Mouse (Mus musculus) forebrain, embryonic 10.5 days (tissue): ENCODE results near the gene Farp2. TPM values are rescaled to one million over a fixed set of nuclear protein-coding genes. Genes with fewer than 3 reads are reported as not detected.

ENCODE experiments used
- DNase-seq: peaks from one replicate; pipeline ENCODE4 v3.0.0-alpha.2; 2017; ENCODE audit warnings: low spot score; ENCODE audit errors: extremely low spot score
- H3K27ac ChIP-seq: fragments of 300-500 bp; sonication (generic); 2 replicates; pipeline ENCODE4 v1.5.1; 2016; ENCODE audit warnings: mild to moderate bottlenecking
- H3K27me3 ChIP-seq: fragments of 300-500 bp; sonication (generic); 2 replicates; pipeline ENCODE4 v1.6.1; 2016; ENCODE audit warnings: mild to moderate bottlenecking; ENCODE audit not compliant: poor library complexity, severe bottlenecking
- H3K36me3 ChIP-seq: fragments of 300-500 bp; sonication (generic); replicated peaks from 2 replicates; pipeline ENCODE4 v1.6.1; 2016; ENCODE audit warnings: mild to moderate bottlenecking, moderate library complexity
- H3K4me1 ChIP-seq: fragments of 300-500 bp; sonication (generic); 2 replicates; pipeline ENCODE4 v1.6.1; 2016
- H3K4me3 ChIP-seq: fragments of 300-500 bp; sonication (generic); 2 replicates; pipeline ENCODE4 v1.5.1; 2016; ENCODE audit warnings: mild to moderate bottlenecking, moderate library complexity
- H3K9me3 ChIP-seq: fragments of 300-500 bp; sonication (generic); 2 replicates; pipeline ENCODE4 v1.6.1; 2016; ENCODE audit warnings: mild to moderate bottlenecking, moderate library complexity
- WGBS: fragments of 180-500 bp; shearing (Covaris S2); methylation state at CpG from one replicate; pipeline ENCODE4 v1.1.7; 2016; 5-methylcytosine and 5-hydroxymethylcytosine counted together
- polyA plus RNA-seq: library from polyadenylated mRNA; unstranded; fragments of >200 nt; fragmentation: Nextera tagmentation; extraction: Ambion mirVana; gene quantifications from 2 replicates; pipeline ENCODE4 v1.2.1, GENCODE M21; 2016

The Farp2 gene
- polyA plus RNA-seq, 1 experiment from 2014 or later: 4.8 TPM

DNA sequence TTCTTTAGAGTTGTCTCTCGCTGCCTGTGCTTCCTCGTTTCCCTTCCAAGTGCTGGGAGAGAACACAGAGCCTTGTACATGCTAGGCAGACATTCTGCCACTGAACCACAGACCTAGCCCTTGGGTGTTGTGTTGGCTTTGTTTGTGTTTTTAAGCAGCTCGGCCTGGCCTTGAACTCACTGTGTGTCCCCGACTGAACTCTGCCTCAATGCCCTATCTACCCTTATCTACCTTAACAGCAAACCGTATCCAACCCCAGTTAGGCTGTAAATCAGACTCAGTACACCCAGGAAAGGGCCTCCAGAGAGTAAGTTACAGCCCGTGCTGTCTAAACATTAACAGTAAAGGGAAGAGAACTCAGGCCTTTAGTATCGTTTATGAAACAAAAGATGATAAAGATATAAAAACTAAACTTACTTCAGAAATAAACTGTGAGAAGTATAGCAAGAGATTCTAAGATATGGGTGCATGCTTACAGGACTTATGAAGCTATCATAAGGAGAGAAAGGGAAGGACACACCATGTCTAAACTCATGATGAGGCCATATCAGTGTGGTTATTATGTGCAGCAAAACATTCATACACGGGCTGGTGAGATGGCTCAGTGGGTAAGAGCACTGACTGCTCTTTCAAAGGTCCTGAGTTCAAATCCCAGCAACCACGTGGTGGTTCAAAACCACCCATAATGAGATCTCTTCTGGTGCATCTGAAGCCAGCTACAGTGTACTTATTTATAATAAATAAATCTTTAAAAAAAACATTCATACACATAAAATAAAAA lies 56.0 kb downstream of the Farp2 start:
- no peak for DNase-seq
- H3K36me3 ChIP-seq: peaks cover 20% of the 10 kb centered on the region
- no peak overlapping the region for H3K4me3 ChIP-seq
- H3K9me3 ChIP-seq: peaks cover 4% of the 10 kb centered on the region; the same call in 1 of the 2 replicates
- H3K27me3 ChIP-seq: no peaks in the 10 kb centered on the region
- H3K4me1 ChIP-seq: no peaks in the 10 kb centered on the region
- H3K27ac ChIP-seq: no peak overlapping the region
- 89% methylated on average over 9 of the region's 9 CpGs for WGBS

GRCm38 (mm10) chr1:93577066-93577465 lies 65.2 kb downstream of the Farp2 start:
- DNase-seq: no peak
- 81% methylated on average over 3 of the region's 3 CpGs for WGBS
- no peaks in the 10 kb centered on the region for H3K9me3 ChIP-seq

GRCm38 (mm10) chr1:93577861-93578260 lies 66.0 kb downstream of the Farp2 start:
- 86% methylated on average over 4 of the region's 4 CpGs for WGBS
- DNase-seq: no peak
- Histone ChIP-seq H3K9me3 (no peaks in the 10 kb centered on the region), H3K4me3 (no peak overlapping the region), H3K27me3 (no peaks in the 10 kb centered on the region), H3K27ac (no peak overlapping the region), H3K4me1 (no peaks in the 10 kb centered on the region), H3K36me3 (peaks cover 5% of the 10 kb centered on the region)

More at GRCm38 (mm10) chr1:93577066-93577465, 65.2 kb downstream of the Farp2 start:
- Histone ChIP-seq H3K27ac (no peak overlapping the region), H3K4me3 (no peak overlapping the region), H3K4me1 (no peaks in the 10 kb centered on the region), H3K27me3 (no peaks in the 10 kb centered on the region), H3K36me3 (peaks cover 5% of the 10 kb centered on the region)

DNA sequence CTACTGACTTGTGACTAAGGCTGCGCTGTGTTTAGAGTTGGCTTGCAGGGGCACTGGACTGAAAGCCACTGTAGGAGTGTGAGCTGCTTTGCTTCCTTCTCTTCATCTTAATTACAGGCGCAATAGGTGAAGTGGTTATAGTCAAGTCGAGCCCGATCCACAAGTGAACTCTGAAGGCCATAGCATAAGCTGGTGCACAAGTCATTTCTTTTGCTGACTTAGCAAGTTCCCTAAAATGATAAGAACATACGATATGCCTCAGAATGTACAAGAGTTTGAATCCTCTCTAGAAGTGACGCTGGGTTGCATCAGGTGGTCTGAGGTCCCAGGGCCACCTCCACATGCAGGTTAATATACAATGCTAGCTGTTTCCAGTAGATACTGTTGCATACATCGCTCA lies 69.7 kb downstream of the Farp2 start:
- 95% methylated on average over 7 of the region's 7 CpGs for WGBS

DNA sequence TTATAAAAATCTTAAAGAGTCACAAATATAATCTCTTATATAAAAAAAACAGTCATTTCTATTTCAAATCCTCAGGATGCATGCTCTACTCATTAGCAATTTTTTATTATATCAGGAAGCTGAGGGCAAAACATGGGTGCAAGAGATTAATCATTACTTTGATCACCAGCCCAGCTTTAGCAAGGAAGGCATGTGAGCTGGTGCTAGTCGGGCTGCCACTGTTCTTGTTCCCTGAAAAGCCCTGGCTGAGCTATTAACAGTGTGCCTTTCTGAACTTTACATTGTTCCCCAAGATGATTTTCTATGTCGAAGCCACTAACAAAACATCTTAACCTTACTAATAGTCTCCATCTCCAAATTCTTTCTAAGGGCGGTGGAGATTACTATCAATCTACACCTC lies 76.5 kb downstream of the Farp2 start:
- H3K27ac ChIP-seq: no peak overlapping the region
- DNase-seq: no peak
- no peaks in the 10 kb centered on the region; the same call in 1 of the 2 replicates for H3K36me3 ChIP-seq
- H3K4me1 ChIP-seq: no peaks in the 10 kb centered on the region
- 84% methylated on average over 3 of the region's 3 CpGs for WGBS
- no peak overlapping the region for H3K4me3 ChIP-seq
- H3K27me3 ChIP-seq: no peaks in the 10 kb centered on the region
- H3K9me3 ChIP-seq: no peaks in the 10 kb centered on the region; the same call in 1 of the 2 replicates

More for the DNA sequence above, 69.7 kb downstream of the Farp2 start:
- Histone ChIP-seq H3K9me3 (no peaks in the 10 kb centered on the region; the same call in 1 of the 2 replicates), H3K4me1 (no peaks in the 10 kb centered on the region), H3K36me3 (peaks cover 5% of the 10 kb centered on the region), H3K4me3 (no peak overlapping the region), H3K27me3 (no peaks in the 10 kb centered on the region), H3K27ac (no peak overlapping the region)
- DNase-seq: no peak

GRCm38 (mm10) chr1:93593960-93594359 lies 82.1 kb downstream of the Farp2 start:
- Histone ChIP-seq H3K36me3 (no peaks in the 10 kb centered on the region), H3K27ac (no peak overlapping the region), H3K4me3 (no peak overlapping the region), H3K4me1 (no peaks in the 10 kb centered on the region), H3K9me3 (no peaks in the 10 kb centered on the region), H3K27me3 (no peaks in the 10 kb centered on the region)
- no peak for DNase-seq

DNA sequence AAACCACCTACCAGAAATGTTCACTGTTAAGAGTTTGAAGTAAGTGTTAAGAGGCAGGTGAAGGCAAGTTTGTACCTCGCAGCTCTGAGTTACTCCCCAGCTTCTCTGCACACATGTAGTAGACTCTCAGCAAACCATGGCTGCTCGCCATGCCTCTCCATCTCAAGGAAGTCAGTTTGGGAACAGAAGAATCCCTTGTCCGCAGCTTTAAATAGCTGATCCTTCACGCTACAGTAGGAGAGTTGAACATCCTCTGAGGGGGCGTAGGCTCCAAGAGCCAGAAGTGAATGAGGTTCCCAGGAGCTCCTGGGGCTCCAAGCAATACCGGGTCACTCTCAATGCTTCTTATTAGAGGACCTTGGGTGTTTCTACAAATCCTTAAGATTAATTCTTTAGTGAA lies 84.0 kb downstream of the Farp2 start:
- Histone ChIP-seq H3K36me3 (no peaks in the 10 kb centered on the region), H3K27me3 (no peaks in the 10 kb centered on the region), H3K4me1 (no peaks in the 10 kb centered on the region), H3K27ac (no peak overlapping the region), H3K9me3 (no peaks in the 10 kb centered on the region), H3K4me3 (no peak overlapping the region)
- no peak for DNase-seq
- 72% methylated on average over 6 of the region's 6 CpGs for WGBS

- DNase-seq: no peak
- H3K4me3 ChIP-seq: no peak overlapping the region
- WGBS: 83% methylated on average over 4 of the region's 4 CpGs
Measured at GRCm38 (mm10) chr1:93602911-93603310, 91.0 kb downstream of the Farp2 start.

GRCm38 (mm10) chr1:93603921-93604320 lies 92.0 kb downstream of the Farp2 start:
- no peak overlapping the region for H3K27ac ChIP-seq
- WGBS: 93% methylated on average over 12 of the region's 12 CpGs
- DNase-seq: no peak
- no peaks in the 10 kb centered on the region for H3K4me1 ChIP-seq
- H3K4me3 ChIP-seq: no peak overlapping the region
- peaks cover 4% of the 10 kb centered on the region; the same call in 1 of the 2 replicates for H3K9me3 ChIP-seq
- H3K27me3 ChIP-seq: no peaks in the 10 kb centered on the region
- no peaks in the 10 kb centered on the region for H3K36me3 ChIP-seq

More at GRCm38 (mm10) chr1:93602911-93603310, 91.0 kb downstream of the Farp2 start:
- Histone ChIP-seq H3K36me3 (no peaks in the 10 kb centered on the region), H3K9me3 (peaks cover 4% of the 10 kb centered on the region; the same call in 1 of the 2 replicates), H3K4me1 (no peaks in the 10 kb centered on the region), H3K27ac (no peak overlapping the region), H3K27me3 (no peaks in the 10 kb centered on the region)

GRCm38 (mm10) chr1:93607090-93608083 lies 95.5 kb downstream of the Farp2 start:
- WGBS: 82% methylated on average over 14 of the region's 14 CpGs
- H3K27ac ChIP-seq: no peak overlapping the region
- H3K36me3 ChIP-seq: no peaks in the 10 kb centered on the region
- H3K9me3 ChIP-seq: peaks cover 4% of the 10 kb centered on the region; the same call in 1 of the 2 replicates
- H3K4me1 ChIP-seq: peaks cover 3% of the 10 kb centered on the region; the same call in 1 of the 2 replicates
- H3K4me3 ChIP-seq: no peak overlapping the region
- no peaks in the 10 kb centered on the region for H3K27me3 ChIP-seq
- no peak for DNase-seq

GRCm38 (mm10) chr1:93608696-93609245 lies 96.9 kb downstream of the Farp2 start:
- Histone ChIP-seq H3K36me3 (no peaks in the 10 kb centered on the region), H3K4me3 (no peak overlapping the region), H3K4me1 (peaks cover 3% of the 10 kb centered on the region; the same call in 1 of the 2 replicates), H3K27ac (no peak overlapping the region), H3K9me3 (peaks cover 4% of the 10 kb centered on the region; the same call in 1 of the 2 replicates), H3K27me3 (no peaks in the 10 kb centered on the region)
- DNase-seq: no peak
- 86% methylated on average over 4 of the region's 4 CpGs for WGBS

- no peaks in the 10 kb centered on the region for H3K27me3 ChIP-seq
- H3K4me3 ChIP-seq: no peak overlapping the region
- no peak for DNase-seq
- peaks cover 4% of the 10 kb centered on the region; the same call in 1 of the 2 replicates for H3K9me3 ChIP-seq
- H3K4me1 ChIP-seq: peaks cover 3% of the 10 kb centered on the region; the same call in 1 of the 2 replicates
- H3K27ac ChIP-seq: no peak overlapping the region
- no peaks in the 10 kb centered on the region for H3K36me3 ChIP-seq
- 90% methylated on average over 8 of the region's 8 CpGs for WGBS
Measured at GRCm38 (mm10) chr1:93609762-93610161, 97.9 kb downstream of the Farp2 start.
